Mouse (Mus musculus): ENCODE data around the gene Mrps24.

Mrps24 gene

GRCm38 (mm10) chr11:5715630-5716105 lies at the start of gene Mrps24:
TSS of gene Mrps24 (minus strand) at chr11:5715680.
- in situ Hi-C loops (cut with MboI, MseI): no loop called here

DNA sequence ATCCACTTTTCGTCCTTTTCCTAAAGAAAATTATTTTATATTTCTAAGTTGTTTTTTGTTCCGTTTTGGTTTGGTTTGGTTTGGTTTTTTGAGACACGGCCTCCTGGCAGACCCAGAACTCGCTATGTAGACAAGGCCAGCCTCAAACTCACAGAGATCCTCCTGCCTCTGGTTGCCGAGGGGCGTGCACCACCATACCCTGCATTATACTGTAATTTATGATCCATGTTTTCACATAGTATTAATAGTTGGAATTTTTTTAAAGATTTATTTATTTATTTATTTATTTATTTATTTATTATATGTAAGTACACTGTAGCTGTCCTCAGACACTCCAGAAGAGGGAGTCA lies 47.1 kb upstream of the Mrps24 start:
- in situ Hi-C loops (cut with MboI, MseI): loop anchor here in 1 of 2 experiments (5.0 kb wide), 1 partner anchor 40 kb away; no protein-coding TSS in a partner anchor

DNA sequence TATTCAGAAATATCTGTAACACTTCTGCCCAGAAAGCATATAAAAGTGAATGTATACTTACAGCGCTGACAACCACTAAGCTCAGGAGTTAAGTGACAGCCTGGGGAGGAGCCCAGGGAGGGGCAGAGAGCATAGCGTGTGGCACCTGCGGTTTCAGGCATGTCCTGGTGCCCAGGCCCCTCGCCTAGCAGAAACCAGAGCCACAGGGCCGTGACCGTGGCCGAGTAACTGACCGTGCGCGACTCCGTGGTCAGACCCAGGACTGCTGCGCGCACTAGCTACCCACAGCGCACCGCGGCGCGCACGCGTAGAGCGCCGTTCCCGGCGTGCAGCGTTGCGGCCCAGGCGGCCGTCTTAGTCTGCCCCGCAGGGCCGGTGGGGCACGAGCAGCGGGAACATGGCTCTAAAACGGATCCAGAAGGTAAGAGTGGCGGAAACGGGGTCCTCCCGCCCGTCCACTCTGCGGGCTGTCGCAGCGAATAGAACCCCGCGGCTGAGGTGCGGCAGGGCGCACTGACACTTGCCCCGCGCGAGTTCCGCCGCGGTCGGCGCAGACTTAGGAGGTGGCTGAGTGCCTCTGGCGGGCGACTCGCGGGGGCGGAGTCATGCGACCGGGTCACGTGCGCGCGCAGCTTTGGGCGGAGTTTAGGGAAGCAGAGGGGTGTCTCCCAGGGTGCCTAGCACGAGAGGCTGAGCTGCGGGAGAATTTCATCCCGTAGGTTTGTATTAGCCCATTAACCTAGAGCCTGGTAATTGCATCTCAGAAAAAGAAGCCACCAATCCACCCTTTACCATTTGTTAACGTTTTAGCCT lies 46.5 kb upstream of the Mrps24 start, which contains the start of gene Urgcp:
TSS of gene Urgcp (minus strand) at position 557 of the 813 bp plus-strand sequence.
- in situ Hi-C loops (cut with MboI, MseI): loop anchor here in 1 of 2 experiments (5.0 kb wide), 1 partner anchor 40 kb away; no protein-coding TSS in a partner anchor

DNA sequence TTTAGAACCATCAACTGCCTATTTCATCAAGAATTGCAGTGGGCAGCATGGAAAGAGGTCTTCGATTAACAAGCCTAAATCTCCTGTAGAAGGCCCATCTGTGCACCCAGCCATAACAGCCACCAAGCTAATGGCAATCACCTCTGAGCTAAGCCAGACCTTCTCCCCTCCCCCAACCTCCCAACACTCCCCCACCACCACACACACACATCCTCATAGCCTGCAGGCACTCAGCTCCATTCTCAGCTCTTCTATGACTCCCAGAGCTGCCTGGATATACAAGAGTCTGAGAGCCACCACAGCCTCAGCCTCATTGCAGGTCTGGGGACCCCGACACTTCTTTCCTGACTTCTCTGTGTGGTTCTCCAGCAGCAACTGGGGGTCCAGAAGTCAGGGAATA lies 38.3 kb upstream of the Mrps24 start:
- in situ Hi-C loops (cut with MboI, MseI): no loop called here

DNA sequence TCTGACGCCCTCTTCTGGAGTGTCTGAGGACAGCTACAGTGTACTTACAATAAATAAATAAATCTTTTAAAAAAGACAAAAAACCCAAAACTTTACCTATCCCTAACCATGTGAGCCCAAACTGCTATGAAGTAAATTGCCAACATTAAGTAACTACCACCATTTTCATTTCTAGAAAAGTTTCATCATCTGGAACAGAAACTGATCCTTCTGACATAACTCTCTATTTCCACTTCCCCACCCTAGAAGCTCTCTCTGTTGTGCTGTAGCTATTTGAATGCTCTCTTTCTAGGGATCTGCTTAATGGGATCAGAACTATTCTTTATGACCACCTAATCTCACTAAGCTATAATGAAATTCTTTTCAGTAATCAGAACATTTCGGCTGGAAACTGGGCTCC lies 29.5 kb upstream of the Mrps24 start:
- in situ Hi-C loops (cut with MboI, MseI): no loop called here

- in situ Hi-C loops (cut with MboI, MseI): no loop called here
These were observed 26.6 kb upstream of the Mrps24 start for GRCm38 (mm10) chr11:5742106-5742505.

DNA sequence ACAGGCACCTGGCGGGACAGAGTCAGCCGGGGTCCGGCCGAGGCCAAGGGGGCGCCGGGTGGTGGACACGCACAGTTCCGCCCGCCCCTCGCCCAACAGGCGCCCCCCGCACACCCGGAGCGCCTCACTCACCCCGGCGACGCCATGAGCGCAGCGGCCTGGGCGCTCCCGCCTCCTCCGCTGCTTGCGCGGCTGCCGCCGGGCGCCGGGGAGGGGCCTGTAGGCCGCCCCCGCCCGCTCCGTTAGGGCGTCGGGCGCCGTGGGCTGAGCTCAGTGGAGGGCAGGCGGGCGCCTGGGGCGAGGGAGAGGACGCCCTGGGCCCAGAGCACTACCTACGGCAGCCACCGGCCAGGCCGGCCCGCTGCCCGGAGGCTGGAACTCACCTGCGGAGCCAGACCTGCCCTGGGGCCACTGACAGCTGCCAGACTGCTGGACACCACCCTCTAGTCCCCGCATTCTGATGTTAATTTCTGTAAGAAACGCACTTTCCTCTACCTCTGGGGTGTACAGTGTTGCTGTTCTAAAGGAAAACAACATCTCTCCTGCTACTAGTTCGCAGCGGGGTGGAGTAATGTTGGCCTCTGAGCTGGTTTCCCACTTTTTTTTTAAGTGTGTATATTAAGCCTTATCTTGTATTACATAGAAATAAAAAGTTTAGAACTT lies 25.6 kb upstream of the Mrps24 start:
- in situ Hi-C loops (cut with MboI, MseI): no loop called here

DNA sequence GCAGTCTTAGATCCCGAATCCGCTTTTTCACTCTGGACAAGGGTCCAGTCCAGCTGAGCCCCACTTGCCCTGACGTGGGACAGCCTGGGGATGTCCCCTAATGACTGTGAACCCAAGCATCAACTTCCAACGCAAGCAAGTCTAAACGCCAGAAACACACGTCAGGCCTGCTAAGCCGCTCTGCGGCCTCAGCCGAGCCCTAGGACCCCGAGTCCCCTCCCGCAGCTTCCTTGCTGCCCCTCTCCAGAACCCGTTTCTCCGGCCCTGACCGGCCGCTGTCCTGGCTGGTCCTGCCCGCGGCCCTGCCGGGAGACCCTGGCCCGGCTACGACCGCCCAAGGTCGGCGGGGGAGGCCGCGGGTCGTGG lies 25.1 kb upstream of the Mrps24 start:
- in situ Hi-C loops (cut with MboI, MseI): no loop called here

DNA sequence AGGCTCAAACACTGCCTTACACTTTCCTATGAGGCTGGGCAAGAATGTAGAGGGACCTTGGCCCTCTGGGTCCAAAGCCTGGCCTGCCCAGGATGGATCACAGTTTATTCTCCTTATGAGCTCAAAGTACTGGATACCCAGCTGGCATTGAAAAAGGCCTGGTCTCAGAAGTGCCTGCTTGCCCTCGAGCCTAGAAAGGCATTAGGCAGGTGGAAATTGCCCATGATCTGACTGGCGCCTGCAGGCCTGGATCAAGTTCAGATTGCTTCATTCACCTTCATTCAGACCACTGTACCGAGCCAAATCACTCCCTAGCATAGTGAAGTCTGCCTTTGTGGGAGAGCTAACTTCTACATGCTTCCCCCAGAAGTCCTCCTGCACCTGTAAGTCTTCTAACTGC lies 24.4 kb upstream of the Mrps24 start:
- in situ Hi-C loops (cut with MboI, MseI): no loop called here

GRCm38 (mm10) chr11:5738888-5739632 lies 23.6 kb upstream of the Mrps24 start:
- in situ Hi-C loops (cut with MboI, MseI): no loop called here

DNA sequence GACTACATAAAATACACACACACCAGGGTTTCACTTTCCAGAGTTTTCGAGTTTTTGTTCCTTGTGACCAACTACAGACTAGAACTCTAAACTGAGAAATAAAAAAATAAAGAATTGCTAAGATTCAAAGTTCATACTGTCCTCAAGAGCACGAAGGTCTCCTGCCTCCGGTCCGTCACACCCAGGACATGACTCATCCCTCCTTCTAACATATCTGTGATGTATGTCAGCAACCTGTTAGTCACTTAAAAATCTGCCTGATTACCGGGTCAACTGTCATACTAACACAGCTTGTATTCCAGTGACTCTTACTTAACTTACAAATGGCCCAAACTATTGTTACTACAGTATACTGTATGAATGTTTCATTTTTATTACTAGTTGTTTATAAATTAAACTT lies 21.7 kb upstream of the Mrps24 start:
- in situ Hi-C loops (cut with MboI, MseI): no loop called here

- in situ Hi-C loops (cut with MboI, MseI): no loop called here
These were observed 18.8 kb upstream of the Mrps24 start for GRCm38 (mm10) chr11:5734323-5734722.

GRCm38 (mm10) chr11:5732401-5732800 lies 16.9 kb upstream of the Mrps24 start:
- in situ Hi-C loops (cut with MboI, MseI): no loop called here

GRCm38 (mm10) chr11:5729582-5729981 lies 14.1 kb upstream of the Mrps24 start:
- in situ Hi-C loops (cut with MboI, MseI): no loop called here

DNA sequence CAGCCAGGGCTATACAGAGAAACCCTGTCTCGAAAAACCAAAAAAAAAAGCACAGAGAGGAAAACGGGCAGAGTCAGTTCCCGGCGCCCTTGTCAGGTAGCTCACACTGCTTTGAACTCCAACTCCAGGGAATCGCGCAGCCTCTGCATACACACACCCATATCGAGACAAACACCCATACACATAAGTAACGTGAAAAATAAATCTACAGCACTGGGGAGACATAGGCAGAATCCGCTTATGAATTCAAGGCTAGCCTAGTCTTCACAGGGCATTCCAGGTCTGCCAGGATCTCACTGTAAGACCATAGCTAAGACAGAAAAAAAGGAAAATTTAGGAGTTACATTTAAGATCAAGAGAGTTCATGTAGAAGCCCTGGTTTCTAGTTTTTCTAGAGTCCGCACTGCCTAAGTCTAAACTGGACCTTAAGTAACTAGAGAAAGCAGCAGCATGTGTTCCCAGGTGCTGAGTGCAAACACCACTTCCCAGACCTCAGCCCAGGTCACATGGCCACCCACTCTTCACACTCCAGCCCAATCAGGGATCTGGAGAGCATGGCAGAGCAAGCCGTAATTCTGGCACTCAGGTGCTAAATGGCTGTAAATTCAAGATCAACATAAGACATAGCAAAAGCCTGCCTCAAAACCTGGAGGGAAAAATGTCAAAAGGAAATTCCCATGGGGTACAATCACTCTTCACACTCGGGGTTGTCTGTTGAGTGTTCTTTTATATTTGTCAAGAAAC lies 3.3 kb upstream of the Mrps24 start:
- in situ Hi-C loops (cut with MboI, MseI): no loop called here

DNA sequence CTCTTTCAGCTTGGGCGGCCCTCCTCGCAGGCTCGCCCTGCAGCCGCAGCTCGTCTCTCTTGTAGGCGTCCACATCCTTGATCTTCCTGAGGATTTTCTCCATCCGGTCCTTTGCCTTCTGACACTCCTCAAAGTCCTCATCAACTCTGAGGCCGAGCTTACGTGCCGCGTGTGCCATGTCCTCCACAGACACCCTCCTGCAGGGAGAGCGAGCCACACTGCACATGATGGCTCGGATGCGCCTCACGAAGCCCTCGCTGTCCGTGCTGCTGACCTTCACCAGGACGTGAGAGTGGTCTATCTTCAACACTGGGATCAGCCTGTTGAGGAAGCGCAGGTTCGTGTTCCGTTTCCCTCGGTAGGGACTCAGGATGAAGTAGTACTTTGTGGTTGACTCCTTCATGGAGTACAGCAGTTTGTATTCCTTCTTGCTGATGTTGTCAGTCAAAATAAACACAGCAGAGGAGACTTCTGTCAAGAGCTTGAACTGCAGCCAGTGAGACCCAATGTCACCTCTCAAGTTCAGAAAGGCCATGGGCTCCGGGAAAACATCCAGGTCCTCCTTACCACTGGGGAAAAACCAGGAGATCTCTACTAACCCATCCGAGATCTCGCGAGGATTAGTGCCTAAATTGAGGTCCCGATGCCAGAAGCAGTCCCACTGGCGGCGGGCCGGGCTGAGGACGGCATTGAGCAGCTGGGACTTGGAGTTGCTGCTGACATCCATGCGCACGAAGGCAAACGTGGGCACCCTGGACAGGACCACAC lies 1.6 kb upstream of the Mrps24 start:
- in situ Hi-C loops (cut with MboI, MseI): no loop called here

DNA sequence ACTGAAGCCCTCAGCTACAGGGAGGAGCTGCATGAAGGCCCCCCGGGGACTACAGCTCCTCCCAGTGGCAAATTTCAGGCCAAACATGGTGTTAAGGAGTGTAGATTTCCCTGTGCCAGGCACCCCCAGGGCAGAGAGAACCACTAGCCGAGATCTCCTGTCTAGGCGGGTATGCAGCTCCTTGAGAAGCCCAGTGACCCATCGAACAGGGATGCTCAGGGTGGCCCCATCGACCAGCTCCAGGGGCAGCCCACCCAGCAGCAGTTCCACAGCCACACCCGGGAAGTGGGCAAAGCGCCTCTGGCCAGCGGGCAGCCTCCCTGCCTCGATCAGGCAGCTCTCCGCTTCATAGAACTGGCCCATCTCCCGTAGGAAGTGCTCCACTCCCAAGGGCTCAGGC lies 766 bp upstream of the Mrps24 start:
- in situ Hi-C loops (cut with MboI, MseI): no loop called here

DNA sequence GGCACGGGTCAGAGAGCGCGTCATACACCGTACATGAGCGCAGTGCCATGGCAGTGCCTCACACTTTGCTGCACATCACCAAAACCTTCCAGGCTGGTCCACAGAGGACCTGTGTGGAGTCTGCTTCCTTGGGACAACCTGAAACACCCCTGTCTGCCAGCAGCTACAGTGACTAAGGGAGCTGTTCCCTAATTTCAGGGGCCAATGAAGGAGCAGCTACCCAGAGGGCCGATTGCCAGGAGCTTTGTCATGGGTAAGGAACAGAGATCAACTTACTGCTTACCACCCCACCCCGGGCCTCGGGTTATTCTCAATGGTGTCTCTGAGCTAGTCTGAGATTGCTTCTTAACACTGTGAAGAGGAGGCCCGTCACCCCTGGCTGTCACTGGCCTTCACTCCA lies 301 bp downstream of the Mrps24 start:
- in situ Hi-C loops (cut with MboI, MseI): no loop called here

DNA sequence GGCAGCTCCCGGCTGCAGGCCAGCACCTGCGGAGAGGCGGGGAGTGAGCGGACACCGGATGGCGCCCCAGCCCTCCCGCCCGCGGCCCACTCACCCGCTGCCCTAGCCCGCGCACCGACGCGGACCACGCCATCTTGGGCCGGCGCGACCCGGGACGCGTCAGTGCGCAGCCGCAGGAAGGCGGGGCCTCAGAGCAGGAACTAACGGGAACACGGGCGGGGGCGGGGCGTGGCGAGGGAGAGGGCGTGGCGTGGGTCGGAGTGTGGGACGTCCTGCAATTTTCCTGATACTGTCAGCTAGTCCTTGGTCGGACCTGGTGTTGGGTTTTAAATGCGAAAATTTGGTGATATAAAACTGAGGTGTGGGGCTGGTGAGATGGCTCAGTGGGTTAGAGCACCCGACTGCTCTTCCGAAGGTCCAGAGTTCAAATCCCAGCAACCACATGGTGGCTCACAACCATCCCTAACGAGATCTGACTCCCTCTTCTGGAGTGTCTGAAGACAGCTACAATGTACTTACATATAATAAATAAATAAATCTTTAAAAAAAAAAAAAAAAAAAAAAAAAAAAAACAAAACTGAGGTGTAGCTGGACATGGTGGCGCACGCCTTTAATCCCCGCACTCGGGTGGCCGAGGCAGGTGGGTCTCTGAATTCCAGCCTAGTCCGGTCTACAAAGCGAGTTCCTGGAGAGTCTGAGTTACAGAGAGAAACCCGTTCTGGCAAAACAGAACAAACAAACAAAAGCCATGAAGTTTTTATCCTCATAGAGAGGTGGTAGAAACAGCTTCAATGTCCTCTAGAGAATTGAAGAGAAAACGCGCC lies 7.7 kb downstream of the Mrps24 start:
- in situ Hi-C loops (cut with MboI, MseI): no loop called here

Measured in T-helper 17 cell (primary cell).